Mouse (Mus musculus): ENCODE results near the gene Gm20890. TPM values are rescaled to one million over a fixed set of nuclear protein-coding genes. Genes with fewer than 3 reads are reported as not detected.
"Not testable (repeated sequence)": the region's sequence is repeated elsewhere in the genome, so short reads cannot be mapped to it uniquely, and the experiment has no call there.

The Gm20890 gene
- not detected for total RNA-seq (2021)

GRCm38 (mm10) chrY:26776699-26777098, at the start of gene Gm20890:
Gene Gm20890, minus strand, starts transcription at chrY:26776799.
- intact Hi-C loops (cut with DNase I); DNase-seq (ENCODE audit: low spot score in 2 of 2): not testable (repeated sequence)

Data from left cerebral cortex, postnatal 36 days (tissue).